Mouse (Mus musculus): ENCODE data around the gene Pcbp1.

The Pcbp1 gene

DNA sequence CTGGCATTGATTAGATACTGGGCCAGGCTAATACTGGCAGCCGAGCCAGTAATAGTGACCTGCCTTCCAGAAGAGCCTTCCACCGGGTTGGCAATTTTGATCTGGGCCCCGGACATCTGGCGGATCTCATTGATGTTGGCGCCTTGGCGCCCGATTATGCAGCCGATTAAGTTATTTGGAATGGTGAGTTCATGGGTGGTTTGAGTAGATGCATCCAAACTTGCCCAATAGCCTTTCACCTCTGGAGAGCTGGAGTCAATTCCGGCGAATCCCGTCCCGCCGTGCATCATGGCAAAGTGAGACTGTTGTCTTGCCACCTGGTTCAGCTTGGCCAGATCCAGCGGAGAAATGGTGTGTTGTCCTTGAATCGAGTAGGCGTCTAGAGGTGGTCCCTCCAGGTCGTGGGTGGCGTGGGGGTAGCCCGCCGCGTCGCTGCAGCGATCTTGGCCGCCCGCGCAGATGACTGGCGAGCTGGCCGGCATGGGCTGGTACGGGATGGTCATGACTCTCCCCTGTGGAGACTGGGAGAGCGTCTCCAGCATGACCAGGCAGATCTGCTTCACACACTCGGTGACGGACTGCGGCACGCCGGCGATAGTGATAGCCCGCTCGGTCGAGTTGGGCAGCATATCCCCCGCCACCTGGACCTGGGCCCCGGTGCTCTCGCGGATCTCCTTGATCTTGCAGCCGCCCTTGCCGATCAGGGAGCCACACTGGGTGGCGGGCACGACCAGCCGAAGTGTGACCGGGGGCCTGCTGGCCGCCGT is 1.1 kb downstream of the Pcbp1 start:
- DNase-seq (ENCODE audit: extremely low read depth, low read depth, low spot score) = no peak

DNA sequence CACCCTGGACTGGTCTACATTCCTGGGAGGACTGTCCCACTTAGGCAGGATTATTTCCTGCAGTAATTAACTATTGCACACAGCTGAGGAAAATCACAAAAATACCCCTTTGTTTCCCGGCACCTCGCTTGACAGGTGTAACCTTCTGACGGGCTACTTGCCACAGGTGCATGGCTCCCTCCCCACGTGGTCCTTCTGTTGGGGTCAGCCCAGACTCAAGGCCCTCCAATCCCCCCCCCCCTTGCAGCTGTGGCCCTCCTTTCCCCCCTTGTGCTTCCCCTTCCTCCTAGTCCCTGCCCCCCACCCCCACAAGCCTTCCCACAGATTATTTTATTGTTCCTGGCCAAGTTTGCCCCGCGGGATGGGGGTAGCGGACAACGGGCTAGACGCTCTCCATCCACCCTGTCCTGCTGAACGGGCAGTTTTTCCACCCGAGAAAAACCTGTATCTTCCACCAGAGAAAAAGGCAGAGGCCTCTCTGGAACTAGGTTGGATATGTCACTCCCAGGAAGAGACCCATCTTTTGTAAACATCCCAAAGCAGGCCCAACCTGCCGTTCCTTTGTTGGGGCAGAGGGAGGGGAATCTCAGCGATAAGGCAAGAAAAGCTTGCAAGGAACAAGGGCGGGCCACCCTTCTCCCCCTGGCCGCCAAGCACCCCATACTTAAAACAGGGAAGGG is 2.2 kb downstream of the Pcbp1 start:
- no peak for DNase-seq (ENCODE audit: extremely low read depth, low read depth, low spot score)

DNA sequence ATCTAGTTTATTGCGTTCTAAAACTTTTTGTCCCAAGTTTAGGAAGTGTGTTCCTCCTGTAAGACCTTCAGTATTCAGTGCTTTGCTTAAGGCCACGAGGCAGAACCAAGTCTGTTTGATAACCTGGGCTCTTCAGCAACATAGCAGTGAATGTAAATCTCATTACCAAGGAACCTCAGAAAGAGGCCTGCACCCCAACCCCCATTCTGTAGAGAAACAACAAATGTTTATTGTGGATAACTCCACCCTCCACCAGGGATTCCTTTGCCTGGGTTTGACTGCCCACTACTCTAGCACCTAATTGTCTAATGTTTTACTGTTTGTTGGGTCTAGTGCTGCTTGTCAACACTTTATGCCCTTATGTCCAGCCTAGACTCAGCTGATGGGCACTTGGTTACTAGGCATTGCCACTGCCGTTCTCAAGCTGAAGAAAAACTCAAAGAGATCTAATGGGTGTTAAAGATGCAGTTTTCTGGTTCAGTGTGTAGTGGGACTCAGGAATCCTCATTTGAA is 2.8 kb downstream of the Pcbp1 start:
- no peak for DNase-seq (ENCODE audit: extremely low read depth, low read depth, low spot score)

DNA sequence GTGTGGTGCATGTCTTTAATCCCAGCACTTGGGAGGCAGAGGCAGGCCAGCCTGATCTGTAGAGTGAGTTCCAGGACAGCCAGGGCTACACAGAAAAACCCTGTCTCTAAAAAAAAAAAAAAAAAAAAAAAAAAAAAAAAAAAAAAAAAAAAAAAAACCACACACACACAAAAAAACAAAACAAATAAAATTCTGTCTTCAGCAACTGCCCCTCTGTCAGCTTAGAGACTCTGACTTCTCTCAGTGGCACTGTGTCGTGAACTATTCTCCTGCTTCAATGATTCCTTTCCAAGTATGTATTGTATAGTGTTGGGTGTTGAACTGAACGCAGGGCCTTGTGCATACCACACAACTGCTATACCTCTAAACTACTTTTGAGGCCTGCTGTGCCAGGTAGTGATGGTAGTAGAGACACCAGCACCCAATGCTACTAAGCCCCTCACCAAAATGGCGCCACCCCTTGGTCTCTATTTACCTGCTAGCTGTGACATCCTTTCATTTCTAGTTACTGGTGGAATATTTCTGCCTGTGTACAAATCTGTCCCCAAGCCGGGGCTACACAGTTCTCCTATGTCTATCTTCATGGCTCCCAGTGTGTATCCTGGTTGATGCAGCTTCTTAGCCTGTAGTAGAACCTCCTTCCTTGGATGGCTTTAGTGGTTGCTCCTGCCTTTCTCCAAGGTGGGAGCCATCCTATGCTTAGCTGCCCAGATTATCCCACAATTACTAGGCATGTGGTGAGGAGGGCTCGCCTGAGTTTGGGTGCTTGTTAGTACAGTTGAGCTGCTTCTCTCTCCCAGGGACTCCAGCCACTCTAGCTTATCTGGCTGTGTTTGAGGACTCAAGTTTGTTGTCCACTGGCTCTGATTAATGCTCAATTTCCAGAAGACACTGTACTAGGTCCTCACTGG is 3.9 kb downstream of the Pcbp1 start:
- no peak for DNase-seq (ENCODE audit: extremely low read depth, low read depth, low spot score)

DNA sequence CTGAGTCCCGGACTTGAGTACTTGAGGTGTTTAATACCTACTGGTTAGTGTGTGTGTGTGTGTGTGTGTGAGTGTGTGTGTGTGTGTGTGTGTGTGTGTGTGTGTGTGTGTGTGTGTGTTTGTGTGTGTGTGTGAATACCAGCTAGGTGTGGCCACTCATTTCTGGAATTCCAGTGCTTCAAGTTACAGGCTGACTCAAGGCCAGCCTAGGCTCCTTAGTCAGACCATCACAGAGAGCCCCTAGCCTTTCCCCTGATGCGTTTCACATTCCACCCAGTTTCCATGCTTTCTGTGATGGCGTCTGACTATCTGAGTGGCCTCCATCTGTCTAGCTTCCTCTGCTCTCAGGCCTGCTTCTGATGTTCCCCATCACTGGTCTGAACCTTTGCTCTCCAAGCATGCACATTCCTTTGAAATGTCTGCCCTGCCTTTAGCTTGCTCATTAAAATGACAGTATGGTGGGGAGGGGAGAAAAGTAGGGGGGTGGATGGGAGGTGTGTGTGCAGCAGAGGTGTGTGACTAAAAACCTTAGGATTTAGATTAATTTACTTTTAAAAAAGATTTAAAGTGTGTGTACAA is 6.3 kb downstream of the Pcbp1 start:
- no peak for DNase-seq (ENCODE audit: extremely low read depth, low read depth, low spot score)

DNA sequence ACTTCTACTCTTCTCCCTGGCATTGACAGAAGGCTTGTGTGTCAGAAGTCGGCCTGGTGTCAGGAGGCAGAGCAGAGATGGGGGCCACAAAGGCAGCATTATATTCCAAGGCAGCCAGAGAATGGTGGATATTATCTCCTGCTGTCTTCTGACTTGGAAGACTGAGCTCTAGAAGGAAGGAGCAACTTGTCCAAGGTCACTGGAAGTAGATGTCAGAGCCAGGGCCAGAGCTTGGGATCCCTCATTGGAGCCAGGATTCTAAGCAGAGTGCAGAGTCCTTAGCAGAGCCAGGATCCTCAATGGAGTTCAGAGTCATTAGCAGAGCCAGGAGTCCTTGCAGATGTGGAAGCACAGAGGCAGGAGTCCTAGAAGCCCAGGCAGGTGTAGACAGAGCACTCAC is 10.1 kb downstream of the Pcbp1 start:
- DNase-seq (ENCODE audit: extremely low read depth, low read depth, low spot score) = no peak

DNA sequence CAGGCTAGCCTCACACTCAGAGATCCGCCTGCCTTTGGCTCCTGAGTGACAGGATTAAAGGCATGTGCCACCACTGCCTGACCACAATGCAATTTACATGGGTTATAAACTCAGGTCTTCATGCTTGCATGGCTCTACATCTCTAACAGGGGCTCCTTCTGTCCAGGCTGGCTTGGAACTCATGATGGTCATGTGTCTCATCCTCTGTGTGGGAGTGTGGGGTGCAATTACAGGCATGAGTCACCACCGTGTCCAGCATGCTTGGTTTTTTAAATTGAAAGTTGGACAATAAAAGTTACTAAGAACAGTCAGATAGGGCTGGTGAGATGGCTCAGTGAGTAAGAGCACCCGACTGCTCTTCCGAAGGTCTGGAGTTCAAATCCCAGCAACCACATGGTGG is 12.8 kb downstream of the Pcbp1 start:
- DNase-seq (ENCODE audit: extremely low read depth, low read depth, low spot score) = no peak

DNA sequence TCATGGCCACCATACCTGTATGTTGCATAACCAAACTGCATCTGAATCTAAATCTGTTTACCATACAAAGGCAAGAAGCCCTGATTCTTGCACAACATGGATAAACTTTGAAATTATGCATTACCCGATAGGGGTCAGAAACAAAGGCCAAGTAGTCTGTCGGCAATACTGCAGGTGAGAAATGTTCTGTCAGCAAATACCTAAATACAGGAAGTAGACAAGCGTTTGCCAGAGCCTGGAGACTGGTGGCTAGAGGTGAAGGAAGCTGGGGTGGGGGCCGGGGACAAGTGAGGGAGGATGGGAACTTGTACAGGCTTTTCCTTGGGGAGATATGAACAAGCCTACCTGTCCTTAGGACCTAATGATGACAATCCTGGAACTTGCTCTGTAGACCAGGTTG is 15.1 kb downstream of the Pcbp1 start:
- no peak for DNase-seq (ENCODE audit: extremely low read depth, low read depth, low spot score)

DNA sequence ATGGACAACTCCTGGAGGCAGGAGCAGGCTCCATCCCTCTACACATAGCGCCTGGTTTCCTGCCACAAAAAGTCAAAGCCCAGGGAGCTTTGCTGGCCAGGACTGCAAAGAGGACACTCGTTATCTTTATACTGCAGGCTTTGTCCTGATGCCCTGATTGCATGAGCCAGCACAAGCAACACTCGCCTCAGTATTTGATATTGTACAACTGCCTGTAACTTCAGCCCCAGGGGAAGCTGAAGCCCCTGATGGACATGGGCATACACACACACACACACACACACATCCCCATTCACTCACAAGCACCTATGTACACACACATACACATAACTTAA is 16.3 kb downstream of the Pcbp1 start:
- no peak for DNase-seq (ENCODE audit: extremely low read depth, low read depth, low spot score)

DNA sequence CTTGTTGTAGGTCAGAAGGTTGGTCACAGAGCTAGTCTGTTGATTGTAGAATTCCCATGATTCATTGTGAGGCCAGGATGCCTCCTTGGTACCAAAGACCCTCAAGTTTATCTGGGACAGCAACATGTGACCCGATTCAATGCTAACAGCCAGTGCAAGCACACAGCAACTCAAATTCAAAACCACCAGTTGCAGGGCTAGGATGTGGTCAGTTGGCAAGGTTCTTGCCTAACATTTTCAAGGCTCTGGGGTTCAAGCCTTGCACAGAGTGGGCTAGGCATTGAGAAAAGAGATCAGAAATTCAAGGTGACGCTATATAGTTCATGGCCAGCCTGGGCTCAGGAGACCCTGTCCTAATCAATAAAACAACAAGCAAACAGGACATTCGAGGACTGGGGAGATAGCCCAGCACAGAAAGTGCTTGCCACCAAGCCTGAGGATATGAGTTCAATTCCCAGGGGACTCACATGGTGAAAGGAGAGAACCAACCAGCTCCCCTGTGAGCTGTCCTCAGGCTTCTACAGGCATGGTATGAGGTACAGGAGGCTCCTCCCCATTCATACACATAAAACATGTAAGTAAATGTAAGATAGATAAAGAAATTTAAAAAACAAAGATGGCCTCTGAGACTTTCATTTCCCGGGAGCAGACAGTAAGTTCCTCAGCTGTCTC is 16.8 kb downstream of the Pcbp1 start:
- no peak for DNase-seq (ENCODE audit: extremely low read depth, low read depth, low spot score)

DNA sequence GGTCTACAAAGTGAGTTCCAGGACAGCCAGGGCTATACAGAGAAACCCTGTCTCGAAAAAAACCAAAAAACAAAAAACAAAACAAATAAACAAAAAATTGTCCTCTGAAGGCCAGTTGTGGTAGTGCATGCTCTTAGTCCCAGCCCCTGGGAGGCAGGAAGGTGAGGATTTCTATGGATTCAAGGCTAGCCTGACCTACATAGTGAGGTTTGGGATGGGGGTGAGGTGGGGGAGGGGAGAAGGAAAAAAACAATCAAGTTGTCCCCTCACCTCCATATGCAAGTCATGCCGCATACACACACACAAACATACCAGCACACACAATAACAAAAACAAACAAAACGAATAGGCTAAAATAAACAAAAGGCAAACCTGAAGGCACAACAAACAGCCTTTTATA is 17.4 kb downstream of the Pcbp1 start:
- no peak for DNase-seq (ENCODE audit: extremely low read depth, low read depth, low spot score)

DNA sequence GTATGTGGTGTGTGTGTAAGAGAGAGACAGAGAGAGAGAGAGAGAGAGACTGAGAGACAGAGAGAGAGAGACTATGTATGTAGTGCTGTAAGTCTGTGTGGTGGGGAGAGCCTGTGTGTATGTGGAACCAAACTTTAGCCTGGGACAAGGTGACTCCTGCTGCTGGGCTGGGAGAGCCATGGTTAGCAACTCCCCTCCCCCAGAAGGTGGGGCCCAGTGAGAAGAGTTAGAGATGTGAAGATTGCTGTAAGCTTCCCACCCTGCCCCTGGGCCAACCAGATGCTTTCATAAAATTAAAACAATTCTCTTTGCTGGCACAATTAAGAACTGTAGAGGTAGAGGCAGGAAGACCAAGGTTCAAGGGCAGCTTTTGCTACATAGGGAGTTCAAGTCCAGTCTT is 19.0 kb downstream of the Pcbp1 start:
- no peak for DNase-seq (ENCODE audit: extremely low read depth, low read depth, low spot score)

DNA sequence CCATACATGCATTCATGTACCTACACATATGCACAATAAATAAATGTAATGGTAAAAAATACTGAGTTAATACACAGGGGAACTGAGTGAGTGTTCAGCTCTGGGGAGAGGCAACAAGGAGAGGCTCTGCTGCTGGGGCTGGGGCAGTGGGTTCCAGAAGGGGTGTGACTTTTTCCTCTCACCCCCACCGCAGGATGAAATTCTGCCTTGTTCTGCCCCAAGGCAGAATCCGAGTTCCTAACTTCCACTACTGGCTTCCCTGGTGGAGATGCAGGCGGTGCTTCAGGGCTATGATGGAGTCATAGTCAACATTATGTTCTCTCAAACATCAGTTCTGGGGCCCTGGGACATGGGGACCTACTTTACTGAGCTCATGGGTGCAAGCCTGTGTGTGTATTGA is 19.8 kb downstream of the Pcbp1 start:
- DNase-seq (ENCODE audit: extremely low read depth, low read depth, low spot score) = no peak

DNA sequence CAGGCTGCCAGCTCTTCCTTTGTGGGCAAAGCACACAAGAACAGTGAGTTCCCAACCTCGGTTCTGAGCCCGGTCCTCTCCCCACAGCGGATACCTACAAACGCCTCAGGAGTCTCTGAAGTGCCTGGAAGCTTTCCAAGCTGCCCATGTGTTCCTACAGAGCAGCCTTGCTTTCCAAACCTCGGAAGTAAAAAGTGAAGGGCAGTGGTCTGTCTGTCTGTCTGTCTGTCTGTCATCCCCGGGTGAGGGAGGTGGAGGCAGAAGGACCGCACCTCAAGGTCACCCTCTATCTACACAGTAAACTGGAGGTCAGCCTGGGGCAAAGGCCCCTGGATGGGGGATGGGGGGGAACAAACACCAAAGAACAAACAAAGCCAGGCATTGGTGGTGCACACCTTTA is 20.4 kb downstream of the Pcbp1 start:
- DNase-seq (ENCODE audit: extremely low read depth, low read depth, low spot score) = no peak

DNA sequence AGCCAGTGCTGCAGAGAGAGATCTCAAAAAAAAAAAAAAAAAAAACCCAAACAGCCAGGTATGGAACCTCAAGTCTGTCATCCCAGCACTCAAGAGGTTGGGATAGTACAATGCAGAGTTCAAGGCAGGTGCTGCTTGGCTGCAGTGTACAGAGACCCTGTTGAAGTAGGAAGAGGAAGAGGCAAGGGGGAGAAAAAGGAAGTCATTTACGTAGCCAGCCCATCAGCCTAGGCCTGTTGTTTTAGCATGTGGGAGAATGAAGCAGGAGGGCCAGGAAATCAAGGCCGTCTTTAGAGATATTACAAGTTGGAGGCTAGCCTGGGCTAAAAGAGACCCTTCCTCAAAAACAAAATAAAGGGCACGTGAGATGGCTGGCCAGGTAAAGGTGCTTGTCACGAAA is 22.6 kb downstream of the Pcbp1 start:
- DNase-seq (ENCODE audit: extremely low read depth, low read depth, low spot score) = no peak

DNA sequence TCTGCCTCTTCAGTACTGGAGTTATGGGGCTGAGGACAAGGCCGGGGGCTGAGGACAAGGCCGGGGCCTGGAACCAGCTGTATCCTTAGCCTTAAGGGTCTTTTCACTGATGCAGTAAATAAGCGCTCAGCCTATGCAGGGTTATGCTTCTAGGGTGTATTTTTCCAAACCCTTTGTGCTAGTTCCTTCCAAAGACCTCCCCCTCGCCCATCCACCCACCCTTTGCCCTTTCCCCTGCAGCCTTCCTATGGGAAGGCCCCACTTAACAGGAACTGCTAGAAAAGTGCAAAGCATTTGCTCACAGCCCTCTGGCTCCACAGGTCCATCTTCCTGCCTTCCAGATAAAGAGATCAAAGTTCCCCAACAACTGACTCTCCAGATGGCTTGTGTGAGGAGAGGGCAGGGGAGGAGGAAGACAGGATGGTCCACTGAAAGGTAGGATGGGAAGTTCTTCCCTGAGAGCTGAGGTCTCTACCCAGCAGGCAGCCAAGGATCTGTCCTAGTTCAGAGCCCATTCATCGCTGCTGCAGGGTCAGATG is 26.5 kb downstream of the Pcbp1 start:
- DNase-seq (ENCODE audit: extremely low read depth, low read depth, low spot score) = no peak

DNA sequence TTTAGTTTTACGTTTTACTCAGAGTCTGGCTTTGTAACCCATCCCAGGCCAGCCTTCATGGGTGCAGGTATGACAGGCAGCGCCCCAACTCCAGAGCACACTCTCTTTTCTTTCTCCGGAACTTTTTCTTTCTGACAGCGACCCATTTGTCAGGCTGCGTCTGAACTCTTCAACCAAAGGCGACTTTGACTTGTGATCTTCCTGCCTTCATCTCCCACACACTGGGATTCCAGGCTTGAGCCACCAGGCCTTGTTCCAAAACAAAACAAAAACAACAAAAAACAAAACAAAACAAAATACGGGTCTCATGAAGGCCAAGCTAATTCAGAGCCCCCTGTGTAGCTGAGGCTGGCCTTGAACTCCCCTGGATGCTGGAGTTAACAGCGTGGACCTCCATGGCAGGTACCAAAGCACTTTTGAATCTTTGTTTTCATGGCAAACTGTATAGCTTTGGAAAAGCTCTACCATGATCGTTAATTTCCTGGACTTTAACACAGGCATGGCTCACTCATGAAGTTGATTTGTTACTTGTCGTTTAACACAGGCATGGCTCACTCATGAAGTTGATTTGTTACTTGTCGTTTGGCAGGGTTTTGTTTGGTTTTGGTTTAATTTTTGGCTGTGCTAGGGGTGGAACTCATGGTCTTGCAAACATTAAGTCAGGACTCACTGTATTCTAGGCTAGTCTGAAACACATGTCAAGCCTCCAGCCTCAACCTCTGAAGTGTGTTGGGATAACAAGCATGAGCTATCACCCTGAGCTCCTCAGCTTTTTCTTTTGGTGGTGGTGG is 28.0 kb downstream of the Pcbp1 start:
- DNase-seq (ENCODE audit: extremely low read depth, low read depth, low spot score) = no peak

DNA sequence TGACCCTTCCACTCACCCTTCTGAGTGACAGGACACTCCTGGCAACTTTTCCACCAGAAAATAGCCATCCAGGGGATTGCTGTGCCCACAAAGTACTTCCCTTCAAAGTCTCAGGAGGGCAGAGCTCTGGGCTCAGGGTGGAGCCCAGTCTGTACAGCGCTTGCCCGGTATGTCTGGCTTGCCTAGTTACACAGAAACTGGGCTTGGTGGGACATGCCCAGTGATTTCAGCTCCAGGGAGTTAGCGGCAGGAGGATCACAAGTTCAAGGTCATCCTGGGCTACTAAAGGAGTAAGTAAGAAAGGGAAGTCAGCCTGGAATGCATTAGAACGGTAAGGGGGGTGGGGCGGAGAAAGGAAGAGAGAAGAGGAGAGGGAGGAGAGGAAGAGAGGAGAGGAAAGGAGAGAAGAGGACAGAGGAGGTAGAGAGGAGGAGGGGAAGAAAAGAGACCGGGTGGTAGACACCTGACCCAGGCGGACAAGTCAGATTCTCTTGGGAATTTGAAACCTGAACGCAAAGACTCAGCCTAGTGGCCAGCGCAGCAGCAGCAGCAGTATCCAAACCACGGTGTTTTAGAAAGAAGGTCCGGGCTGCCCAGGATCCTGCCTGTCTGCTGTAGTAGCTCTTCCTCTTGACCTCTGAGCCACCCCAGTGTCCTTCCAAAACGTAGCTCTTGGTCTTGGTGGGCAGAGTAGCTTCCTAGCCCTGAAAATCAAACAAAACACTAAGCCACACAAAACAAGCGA is 28.9 kb downstream of the Pcbp1 start:
- no peak for DNase-seq (ENCODE audit: extremely low read depth, low read depth, low spot score)

DNA sequence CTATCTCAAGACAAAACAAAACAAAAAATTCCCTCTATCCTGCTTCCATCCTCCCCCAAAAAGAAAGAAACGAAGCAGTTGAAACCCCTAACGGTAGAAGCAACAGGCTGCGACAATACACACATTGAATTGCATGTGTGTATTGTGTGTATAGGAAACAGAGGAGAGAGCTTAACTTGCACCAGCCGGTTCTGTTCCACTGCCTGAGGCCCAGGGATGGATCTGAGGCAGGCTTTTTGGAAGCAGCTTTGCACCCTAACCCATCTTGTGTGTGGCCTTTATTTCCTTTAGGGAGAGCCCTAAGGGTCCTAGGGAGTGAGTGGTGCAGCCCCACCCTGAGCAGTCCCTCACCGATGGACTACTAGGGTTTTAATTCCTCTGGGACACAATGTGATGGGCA is 29.5 kb downstream of the Pcbp1 start:
- DNase-seq (ENCODE audit: extremely low read depth, low read depth, low spot score) = no peak

All from fat pad, adult 2 months (tissue).